Mouse (Mus musculus) left cerebral cortex, adult 18-20 months (tissue): ENCODE measurements around the gene Sorcs2. TPM values are rescaled to one million over a fixed set of nuclear protein-coding genes. Genes with fewer than 3 reads are reported as not detected.

Experiments
- DNase-seq, 2 experiments: peaks; one replicate each; pipeline ENCODE4 v3.0.0; 2021 to 2022; ENCODE audit warnings: low spot score in 2 of 2, mixed read lengths in 1 of 2
- total RNA-seq, 2 experiments: library from RNA; stranded (reverse); gene quantifications; 2 replicates each; pipeline ENCODE4 v1.2.3; 2021

Sorcs2 gene
- total RNA-seq, 2 experiments from 2014 or later, result 33.8 to 34.3 TPM

- DNase-seq, result no peak
Observed at GRCm38 (mm10) chr5:36139766-36140165, 258.2 kb downstream of the Sorcs2 start.

DNA sequence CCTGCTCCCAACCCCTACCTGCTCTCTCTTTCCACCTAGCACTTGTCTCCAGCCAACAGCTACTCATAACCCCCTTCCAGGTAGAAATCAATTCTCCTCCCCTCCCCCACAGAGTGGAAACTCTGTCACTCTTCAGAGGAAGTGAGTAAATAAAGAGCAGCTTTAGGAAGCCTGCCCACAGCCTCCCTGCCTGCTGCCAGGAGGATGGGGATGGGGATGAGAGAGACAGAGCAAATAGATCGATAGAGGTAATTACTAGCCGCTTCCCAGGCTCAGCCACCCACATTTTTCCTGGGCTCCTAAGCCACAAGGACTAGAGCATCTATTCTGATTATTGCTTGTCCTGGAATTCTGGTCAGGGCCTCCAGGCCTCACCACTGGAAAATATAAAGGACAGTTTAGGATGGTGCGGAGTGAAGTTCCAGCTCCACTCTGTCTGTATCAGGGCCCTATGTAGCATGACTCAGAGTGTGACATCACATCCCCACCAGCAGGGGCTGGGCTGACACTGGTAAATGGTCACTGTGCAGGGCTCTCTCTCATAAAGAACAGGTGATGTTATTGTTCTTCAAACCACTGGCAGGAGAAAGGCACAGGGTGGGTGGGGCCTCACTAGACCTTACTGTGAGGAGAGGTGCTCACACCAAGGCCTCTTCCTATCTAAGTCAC is 261.9 kb downstream of the Sorcs2 start:
- no peak for DNase-seq

DNA sequence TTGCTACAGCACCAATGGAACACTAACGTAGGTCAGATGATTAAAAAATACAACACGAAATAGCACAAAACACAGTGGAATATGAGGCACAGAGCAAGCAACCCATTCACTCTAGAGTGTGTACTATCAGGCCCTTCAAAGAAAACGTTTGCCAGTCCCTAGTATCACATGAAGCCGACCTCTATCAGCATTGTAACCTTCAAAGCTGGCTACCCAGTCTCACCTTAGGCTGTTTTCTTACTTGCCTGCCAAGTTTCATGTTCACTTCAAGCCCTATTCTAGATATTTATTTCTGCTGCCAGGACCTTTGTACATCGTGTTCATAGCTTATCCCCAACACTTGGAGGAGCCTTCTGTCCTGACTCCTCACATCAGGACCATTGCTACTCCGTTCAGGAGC is 263.6 kb downstream of the Sorcs2 start:
- no peak for DNase-seq

DNA sequence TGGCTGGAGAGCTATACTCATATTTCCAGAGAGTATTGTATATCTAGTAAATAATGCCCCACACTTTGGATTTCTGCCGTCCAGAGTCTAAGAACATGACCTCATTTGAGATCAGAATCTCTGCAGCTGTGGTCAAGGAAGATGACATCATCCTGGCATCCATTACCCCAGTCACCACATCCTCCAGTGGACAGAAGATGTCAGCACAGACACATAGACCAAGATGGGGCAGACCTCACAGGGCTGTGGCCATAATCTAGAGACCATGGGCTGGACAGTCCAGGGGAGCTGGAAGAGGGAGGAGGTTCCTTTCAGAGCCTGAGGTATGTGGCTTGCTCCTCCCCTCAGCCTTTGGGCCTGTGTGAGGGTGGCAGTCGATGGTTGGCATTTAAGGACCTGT is 264.0 kb downstream of the Sorcs2 start:
- DNase-seq, result no peak

DNA sequence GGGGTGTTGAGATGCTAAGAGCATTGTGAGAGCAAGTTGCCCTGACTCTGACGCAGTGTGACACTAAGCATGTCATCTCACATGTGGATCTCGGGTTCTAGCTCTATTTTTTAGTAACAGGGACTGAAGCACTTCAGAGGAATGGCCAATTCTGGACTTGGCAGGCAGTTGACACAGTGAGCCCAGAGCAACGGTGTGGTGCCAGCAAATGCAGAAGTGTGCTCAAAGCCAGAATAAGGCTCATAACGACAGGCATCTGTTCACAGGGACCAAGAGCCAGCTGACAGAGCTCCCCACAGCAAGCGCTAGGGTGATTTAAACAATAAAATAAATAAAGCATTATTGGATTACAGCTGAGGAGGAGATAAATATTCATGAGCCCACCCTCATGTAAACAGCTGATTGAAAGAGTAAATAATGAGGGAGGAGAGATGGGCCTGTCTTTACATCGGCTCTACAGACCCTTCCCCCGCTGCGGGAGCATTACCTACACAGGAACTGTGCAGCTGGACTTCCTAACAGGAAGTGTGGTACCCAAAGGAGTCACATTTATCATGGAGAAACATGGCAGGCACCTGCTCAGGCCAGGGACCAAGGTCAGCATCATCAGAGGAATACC is 267.4 kb downstream of the Sorcs2 start:
- no peak for DNase-seq

DNA sequence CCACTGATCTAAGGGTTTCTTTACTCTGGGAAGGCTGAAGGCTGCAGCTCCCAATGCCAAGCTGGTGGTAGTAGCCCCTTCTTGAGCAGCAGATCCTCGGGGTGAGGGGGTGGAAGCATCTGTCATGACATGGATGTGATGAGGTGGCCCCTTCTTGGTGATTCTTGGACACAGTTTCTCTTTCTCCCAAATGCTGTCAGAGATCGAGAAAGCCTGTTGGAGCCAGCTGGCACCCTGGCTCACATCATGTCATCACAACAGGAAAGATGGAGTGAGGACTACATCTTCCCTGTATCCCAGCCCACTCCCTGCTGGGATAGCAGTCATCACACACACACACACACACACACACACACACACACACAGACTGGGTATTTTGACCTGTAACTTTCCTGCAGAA is 268.3 kb downstream of the Sorcs2 start:
- DNase-seq, result no peak

DNA sequence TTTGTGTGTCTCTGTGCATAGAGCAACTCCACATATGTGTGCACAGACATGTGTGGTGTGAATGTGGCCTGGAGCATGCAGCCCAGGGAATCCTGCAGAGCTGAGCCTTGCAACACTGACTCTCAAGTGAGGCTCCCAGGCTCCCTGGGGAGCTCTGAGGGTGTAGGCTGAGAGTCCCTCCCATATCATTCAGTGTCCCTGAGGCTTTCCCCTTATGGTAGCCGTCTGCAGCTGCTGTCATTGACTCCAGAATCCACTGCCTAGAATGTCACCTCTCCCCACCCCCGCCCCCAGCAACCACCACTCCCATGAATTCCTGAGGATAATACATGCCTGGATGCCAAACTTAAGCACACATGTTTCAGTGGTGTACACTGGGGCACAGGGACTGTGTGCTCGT is 269.4 kb downstream of the Sorcs2 start:
- no peak for DNase-seq

DNA sequence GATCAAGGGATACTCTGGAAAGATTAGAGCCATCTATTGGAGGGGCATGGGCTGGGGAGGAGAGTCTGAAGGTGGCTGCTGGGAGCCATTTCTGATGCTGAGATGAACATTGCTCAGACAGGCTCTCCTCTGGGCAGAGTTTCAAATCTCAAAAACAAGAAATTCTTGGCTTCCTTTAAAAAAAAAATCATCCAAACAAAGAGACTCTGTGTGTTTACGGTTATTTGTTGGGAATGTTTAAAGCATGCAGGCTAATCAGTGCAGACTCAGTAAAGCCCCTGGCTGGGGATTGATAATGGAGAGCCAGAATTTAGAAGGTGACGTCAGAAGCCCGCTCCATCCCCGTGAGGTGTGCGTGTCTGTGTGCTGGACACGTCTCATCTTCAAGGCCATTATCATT is 272.9 kb downstream of the Sorcs2 start:
- DNase-seq, result no peak

- no peak for DNase-seq
Observed at GRCm38 (mm10) chr5:36122987-36123386, 275.0 kb downstream of the Sorcs2 start.

DNA sequence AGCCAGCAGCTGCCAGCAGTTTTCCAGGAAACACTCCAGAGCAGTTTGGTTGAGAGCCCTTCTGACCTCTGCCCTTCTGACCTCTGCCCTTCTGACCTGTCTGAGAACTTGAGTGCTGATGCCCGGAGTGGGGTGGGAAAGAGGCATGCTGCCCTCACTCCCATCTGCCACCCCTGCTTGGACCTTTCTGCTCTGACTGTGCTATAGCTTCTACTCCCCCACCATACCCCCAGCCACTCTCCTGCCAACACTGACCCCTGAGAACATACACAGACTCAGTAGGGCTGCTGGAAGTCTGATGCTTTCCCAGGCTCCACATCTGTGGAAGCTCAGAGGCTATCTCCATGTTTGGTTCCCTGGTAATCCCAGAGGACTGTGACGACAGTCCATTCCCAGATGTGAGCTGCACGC is 277.0 kb downstream of the Sorcs2 start:
- DNase-seq, result no peak

DNA sequence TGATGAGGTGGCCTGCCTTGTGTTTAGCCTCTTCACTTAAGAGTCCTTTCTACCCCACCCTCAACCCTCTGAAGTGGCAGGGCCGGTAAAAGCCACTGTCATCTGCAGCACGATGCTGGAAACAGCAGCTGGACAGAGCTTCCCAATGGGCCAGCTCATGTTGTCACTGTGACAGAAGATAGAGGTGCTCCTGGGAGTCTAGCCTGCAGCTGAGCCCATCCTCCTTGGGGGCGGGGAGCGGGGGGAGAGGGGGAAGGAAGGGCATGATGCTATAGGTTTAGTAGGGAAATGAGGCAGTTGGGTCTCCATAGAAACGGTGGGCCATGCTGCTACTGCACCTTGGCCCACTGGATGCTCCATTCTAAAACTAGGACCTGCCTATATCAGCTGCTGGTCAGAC is 279.9 kb downstream of the Sorcs2 start:
- DNase-seq, result no peak

- no peak for DNase-seq
Observed at GRCm38 (mm10) chr5:36115519-36115918, 282.4 kb downstream of the Sorcs2 start.

DNA sequence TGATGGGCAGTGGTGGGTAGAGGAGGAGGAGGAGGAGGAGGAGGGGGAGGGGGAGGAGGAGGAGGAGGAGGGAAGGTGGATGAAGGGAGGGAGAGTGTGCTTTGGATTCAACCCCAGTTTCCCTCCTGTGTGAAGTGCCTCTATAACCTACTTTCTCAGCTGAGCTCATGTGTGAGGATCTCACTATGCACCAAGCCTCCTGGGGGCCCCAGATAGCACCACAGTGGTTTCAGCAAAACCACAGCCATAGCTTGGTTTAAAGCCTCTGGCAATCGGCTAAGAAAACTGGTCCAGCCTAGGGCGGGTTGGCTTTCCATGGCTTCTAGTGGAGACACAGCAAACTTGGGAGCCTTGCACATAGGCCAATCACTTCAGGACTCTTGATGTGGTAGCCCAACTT is 284.2 kb downstream of the Sorcs2 start:
- no peak for DNase-seq

GRCm38 (mm10) chr5:36112696-36113095 is 285.2 kb downstream of the Sorcs2 start:
- DNase-seq, result no peak

DNA sequence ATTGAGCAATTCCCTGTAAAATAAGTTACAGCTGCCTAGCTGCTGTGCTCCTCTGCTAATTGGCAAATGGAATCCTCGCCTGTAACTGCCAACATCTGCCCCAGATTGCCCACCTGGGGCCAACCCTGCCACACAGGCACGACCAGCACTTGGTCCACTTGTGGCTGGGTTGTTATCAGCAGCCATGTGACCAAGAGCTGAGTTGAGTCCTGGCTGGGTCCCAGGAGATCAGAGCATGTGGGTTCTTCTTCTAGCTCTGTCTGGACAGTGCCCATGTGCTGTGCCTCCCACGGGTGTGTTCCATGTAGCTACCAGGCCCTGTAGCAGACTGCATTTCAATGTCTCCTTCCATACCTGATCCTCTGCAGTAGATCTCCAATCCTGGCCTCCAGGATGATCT is 286.4 kb downstream of the Sorcs2 start:
- DNase-seq, result no peak

GRCm38 (mm10) chr5:36108339-36108887 is 289.5 kb downstream of the Sorcs2 start:
- DNase-seq, result no peak

GRCm38 (mm10) chr5:36103483-36103882 is 294.5 kb downstream of the Sorcs2 start:
- no peak for DNase-seq

GRCm38 (mm10) chr5:36101129-36101528 is 296.8 kb downstream of the Sorcs2 start:
- no peak for DNase-seq

DNA sequence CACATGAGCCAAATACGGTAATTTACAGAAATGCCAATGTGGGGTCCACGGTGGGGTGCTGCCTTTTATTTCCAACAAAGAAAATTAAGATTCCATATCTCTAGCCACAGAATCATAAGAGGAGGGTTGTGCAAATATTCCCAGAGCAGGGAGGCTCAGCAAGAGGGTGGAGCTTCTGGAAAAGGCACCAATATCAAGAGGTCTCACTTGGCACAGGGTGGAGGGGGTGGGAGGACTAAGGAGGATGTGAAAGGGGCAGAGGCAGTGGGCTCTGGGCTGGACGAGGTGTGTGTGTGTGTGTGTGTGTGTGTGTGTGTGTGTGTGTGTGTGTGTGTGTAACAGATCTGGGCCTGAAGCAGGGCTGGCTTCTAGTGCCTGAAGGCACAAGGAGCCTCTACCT is 297.5 kb downstream of the Sorcs2 start:
- DNase-seq, result no peak

DNA sequence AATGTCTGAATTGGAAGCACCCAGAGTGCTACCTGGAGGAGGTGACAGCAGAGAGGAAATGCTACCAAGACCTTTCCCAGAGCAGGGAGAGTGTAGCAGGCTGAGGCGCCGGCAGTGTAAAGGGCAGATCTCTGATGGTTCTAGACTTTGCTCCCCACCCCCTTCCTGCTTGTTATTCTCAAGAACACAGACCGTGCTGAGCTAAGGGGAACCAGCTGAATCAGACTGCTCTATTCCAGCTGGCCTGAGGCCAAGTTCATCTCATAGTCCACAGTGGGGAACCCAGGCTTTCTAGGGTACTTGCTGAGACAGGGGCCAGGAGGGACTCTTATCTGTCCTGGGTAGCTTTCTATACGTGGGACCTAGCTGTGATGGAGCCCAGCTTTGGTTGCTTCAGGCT is 298.3 kb downstream of the Sorcs2 start:
- no peak for DNase-seq

GRCm38 (mm10) chr5:36096046-36096445 is 301.9 kb downstream of the Sorcs2 start:
- DNase-seq, result no peak

DNA sequence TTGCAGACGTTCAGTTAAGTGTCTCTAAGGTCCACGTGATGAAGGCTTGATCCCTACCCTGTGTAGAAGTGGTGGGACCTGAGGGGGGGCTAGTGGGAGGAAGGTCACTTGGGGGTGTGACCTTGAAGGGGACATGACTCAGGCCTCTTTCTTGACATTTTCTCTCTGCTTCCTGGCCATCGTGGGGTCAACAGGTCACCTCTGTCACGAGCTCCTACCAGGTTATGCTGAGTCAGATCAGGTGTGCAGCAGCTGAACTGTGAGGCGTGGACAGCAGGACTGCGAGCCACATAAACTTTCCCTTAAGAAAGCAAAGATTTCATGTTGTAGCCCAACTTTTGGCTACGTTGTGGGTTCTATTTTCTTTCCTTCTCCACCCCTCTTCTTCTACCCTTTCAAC is 307.9 kb downstream of the Sorcs2 start:
- DNase-seq, result no peak

DNA sequence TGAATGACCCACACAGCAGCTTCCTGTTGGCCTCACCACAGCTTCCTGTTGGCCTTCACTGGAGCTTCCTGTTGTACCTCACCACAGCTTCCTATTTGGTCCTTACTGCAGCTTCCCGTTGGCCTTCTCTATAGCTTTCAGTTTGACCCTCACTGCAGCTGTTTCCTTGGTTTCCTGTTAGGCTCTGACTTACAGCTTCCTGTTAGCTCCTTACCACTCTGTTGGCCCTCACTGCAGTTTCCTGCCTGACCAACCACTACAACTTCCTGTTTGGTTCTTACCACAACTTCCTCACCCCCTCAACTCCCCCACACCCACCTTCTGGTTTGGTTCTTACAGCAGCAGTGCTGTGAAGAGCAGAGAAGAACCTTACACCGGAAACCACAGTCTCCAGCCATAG is 308.7 kb downstream of the Sorcs2 start:
- no peak for DNase-seq
